ENCODE assay signal across 10 mouse cellular contexts in genomic region chr2:11086996-11087395, GRCm38 (mm10).
DNase-seq lines count a peak whose midpoint lies in the region; ATAC-seq and TF ChIP-seq lines count a peak whose summit lies in the region.
"Had no signal": no experiment of that assay in that cellular context is flagged by ENCODE, and none has a peak within 500 bp of the region (broad histone marks: within the 10 kb centered on the region; RNA-seq: fewer than 3 reads in every experiment).

No protein-coding gene starts in this region.

- in situ Hi-C loops in ES-E14 (cut with MboI; ENCODE audit: low sequenced_read_pairs in 2 of 2, unreplicated experiment in 2 of 2): no loop called here

- peak; percentile 39 for TF ChIP-seq CTCF in heart, postnatal 0 days (IDR thresholded peaks at IDR 0.05; ENCODE audit: low read depth)

- 30% methylated on average over 1 of the region's 1 CpGs for WGBS in heart, postnatal 0 days
- WGBS in neural tube, embryonic 15.5 days: 43% methylated on average over 1 of the region's 1 CpGs

- H3K4me2 ChIP-seq in heart, postnatal 0 days (ENCODE audit: low read depth, low read length): no peak overlapping the region
- no peak overlapping the region for H3K4me2 ChIP-seq in neural tube, embryonic 15.5 days
- H3K4me2 ChIP-seq: embryonic facial prominence, embryonic 12.5 days; limb, embryonic 12.5 days had no signal

- no peaks in the 10 kb centered on the region for H3K4me1 ChIP-seq in heart, postnatal 0 days (ENCODE audit: control insufficient read depth, insufficient read depth)
- H3K4me1 ChIP-seq in ES-E14 (ENCODE audit: control insufficient read depth in 2 of 2, insufficient read depth in 2 of 2, low read length in 2 of 2, poor library complexity in 1 of 2): no peaks in the 10 kb centered on the region
- H3K4me1 ChIP-seq in neural tube, embryonic 15.5 days: no peaks in the 10 kb centered on the region
- H3K4me1 ChIP-seq: embryonic facial prominence, embryonic 12.5 days; limb, embryonic 12.5 days had no signal

- no peaks in the 10 kb centered on the region for H3K9me3 ChIP-seq in heart, postnatal 0 days (replicated peaks; ENCODE audit: control insufficient read depth, low read length)
- H3K9me3 ChIP-seq in ES-E14 (ENCODE audit: control insufficient read depth, insufficient read depth, low read depth, low read length): no peaks in the 10 kb centered on the region
- no peaks in the 10 kb centered on the region for H3K9me3 ChIP-seq in neural tube, embryonic 15.5 days (replicated peaks)
- H3K9me3 ChIP-seq: embryonic facial prominence, embryonic 12.5 days; limb, embryonic 12.5 days had no signal

- no peak for ATAC-seq in heart, postnatal 0 days (ENCODE audit: insufficient read depth, low read depth)
- ATAC-seq in megakaryocyte, adult 5-6 weeks (ENCODE audit: poor library complexity, severe bottlenecking): peak; percentile 45; the same call in 1 of the 2 replicates
- ATAC-seq in neural tube, embryonic 15.5 days (ENCODE audit: low FRiP score): no peak

- intact Hi-C loops in heart, postnatal 36 days (cut with DNase I): no loop called here

- no peak for TF ChIP-seq EP300 in heart, postnatal 0 days (IDR thresholded peaks at IDR 0.05; ENCODE audit: low read depth)

- H3K36me3 ChIP-seq in heart, postnatal 0 days (replicated peaks; ENCODE audit: control insufficient read depth, insufficient read depth, low read length): no peaks in the 10 kb centered on the region
- H3K36me3 ChIP-seq in ES-E14 (ENCODE audit: control insufficient read depth, insufficient read depth, low read length, poor library complexity, severe bottlenecking): no peaks in the 10 kb centered on the region
- H3K36me3 ChIP-seq in neural tube, embryonic 15.5 days: no peaks in the 10 kb centered on the region
- H3K36me3 ChIP-seq: embryonic facial prominence, embryonic 12.5 days; limb, embryonic 12.5 days had no signal

- no peak overlapping the region for H3K9ac ChIP-seq in heart, postnatal 0 days (replicated peaks; ENCODE audit: low read depth, low read length)
- no peak overlapping the region for H3K9ac ChIP-seq in ES-E14 (ENCODE audit: insufficient read depth, low read depth, low read length, poor library complexity, severe bottlenecking)
- H3K9ac ChIP-seq in neural tube, embryonic 15.5 days (replicated peaks): no peak overlapping the region
- H3K9ac ChIP-seq: embryonic facial prominence, embryonic 12.5 days; limb, embryonic 12.5 days had no signal

- no peaks in the 10 kb centered on the region for H3K27me3 ChIP-seq in heart, postnatal 0 days (ENCODE audit: control insufficient read depth, insufficient read depth, low read length)
- H3K27me3 ChIP-seq in neural tube, embryonic 15.5 days (replicated peaks): no peaks in the 10 kb centered on the region; the same call in 1 of the 2 replicates
- H3K27me3 ChIP-seq: embryonic facial prominence, embryonic 12.5 days; limb, embryonic 12.5 days had no signal

- no peak for DNase-seq in heart, postnatal 0 days (ENCODE audit: low spot score)
- no peak for DNase-seq in heart, postnatal 36 days
- peak; percentile 35 for DNase-seq in 3T3-L1 (ENCODE audit: low read depth, low spot score)
- peak; percentile 24 for DNase-seq in ES-E14 (ENCODE audit: low read depth, low spot score)
- peak; percentile 43 for DNase-seq in forelimb bud, embryonic 11.5 days (ENCODE audit: low read depth, low spot score)
- no peak for DNase-seq in ovary, adult 18-20 months (ENCODE audit: low spot score)

- no peak overlapping the region for H3K27ac ChIP-seq in heart, postnatal 0 days (ENCODE audit: low read depth)
- H3K27ac ChIP-seq in ES-E14 (ENCODE audit: insufficient read depth, low read depth, low read length, poor library complexity, severe bottlenecking): no peak overlapping the region
- H3K27ac ChIP-seq in neural tube, embryonic 15.5 days (replicated peaks): no peak overlapping the region
- H3K27ac ChIP-seq: embryonic facial prominence, embryonic 12.5 days; limb, embryonic 12.5 days had no signal

- no peak overlapping the region for H3K4me3 ChIP-seq in heart, postnatal 0 days (ENCODE audit: low read depth, low read length)
- no peak overlapping the region for H3K4me3 ChIP-seq in ES-E14 (ENCODE audit: insufficient read depth in 1 of 2, low read depth in 1 of 2, low read length in 2 of 2, poor library complexity in 1 of 2, severe bottlenecking in 1 of 2)
- H3K4me3 ChIP-seq in neural tube, embryonic 15.5 days (replicated peaks): no peak overlapping the region
- H3K4me3 ChIP-seq: embryonic facial prominence, embryonic 12.5 days; limb, embryonic 12.5 days had no signal

TF ChIP-seq in ES-E14, 5 proteins besides CTCF, POLR2A, EP300 and RAD21:
- TF ChIP-seq CHD2 (IDR thresholded peaks at IDR 0.05; ENCODE audit: low read depth, low read length) (no peak), ZC3H11A (IDR thresholded peaks at IDR 0.05; ENCODE audit: borderline replicate concordance, low read depth, low read length) (peak; percentile 55; the same call in 1 of the 2 replicates), ZNF384 (IDR thresholded peaks at IDR 0.05; ENCODE audit: low read depth, low read length) (peak; percentile 98), MAFK (IDR thresholded peaks at IDR 0.05; ENCODE audit: insufficient read depth, low read depth, low read length) (no peak)

Comparison
In these comparisons a context has a peak if more than half of its experiments do, and no peak if none do; other contexts are left out.
1. DNase-seq: peak in 3T3-L1 (single experiment), ES-E14 (single experiment) and forelimb bud, embryonic 11.5 days (single experiment); none in heart, postnatal 0 days (single experiment), heart, postnatal 36 days (0 of 2) and ovary, adult 18-20 months (single experiment).